Mouse (Mus musculus): ENCODE data around the gene Gm7030. TPM values are rescaled to one million over a fixed set of nuclear protein-coding genes. Genes with fewer than 3 reads are reported as not detected.
"Not testable (repeated sequence)": the region's sequence is repeated elsewhere in the genome, so short reads cannot be mapped to it uniquely, and the experiment has no call there.

Gene Gm7030
- polyA plus RNA-seq, 1 experiment from 2014 or later = not detected

- DNase-seq = peak; percentile 63
- not testable (repeated sequence) for H3K4me1 ChIP-seq (ENCODE audit: insufficient read depth); H3K9me3 ChIP-seq (ENCODE audit: low read length); H3K36me3 ChIP-seq (replicated peaks; ENCODE audit: insufficient read depth, low read length); H3K27ac ChIP-seq (ENCODE audit: low read depth); H3K9ac ChIP-seq (replicated peaks); H3K27me3 ChIP-seq (ENCODE audit: insufficient read depth, low read length); H3K4me2 ChIP-seq (ENCODE audit: low read depth, low read length); H3K4me3 ChIP-seq (ENCODE audit: low read depth, low read length)
- 13% methylated on average over 6 of the region's 6 CpGs for WGBS (ENCODE audit: insufficient replicate concordance)
- TF ChIP-seq CTCF (IDR thresholded peaks at IDR 0.05; ENCODE audit: low read depth) = peak; percentile 70
- ATAC-seq = peak; percentile 78
These were observed 15.1 kb downstream of the Gm7030 start for GRCm38 (mm10) chr17:36113979-36114593.

GRCm38 (mm10) chr17:36111510-36111868, 17.7 kb downstream of the Gm7030 start:
- DNase-seq = peak; percentile 18
- H3K27me3 ChIP-seq (ENCODE audit: insufficient read depth, low read length); H3K9me3 ChIP-seq (ENCODE audit: low read length); H3K36me3 ChIP-seq (replicated peaks; ENCODE audit: insufficient read depth, low read length); H3K27ac ChIP-seq (ENCODE audit: low read depth); H3K4me1 ChIP-seq (ENCODE audit: insufficient read depth): not testable (repeated sequence)
- Histone ChIP-seq H3K4me2 (ENCODE audit: low read depth, low read length) (peak overlapping the region; percentile 79), H3K9ac (replicated peaks) (0 out of 2 replicates have a peak overlapping the region, but pooled peaks have one; percentile 21), H3K4me3 (ENCODE audit: low read depth, low read length) (peak overlapping the region; percentile 46)
- ATAC-seq = peak; percentile 31; the same call in 1 of the 2 replicates
- WGBS (ENCODE audit: insufficient replicate concordance) = under 1% methylated on average over 10 of the region's 10 CpGs

- not testable (repeated sequence) for H3K4me1 ChIP-seq (ENCODE audit: insufficient read depth); H3K27me3 ChIP-seq (ENCODE audit: insufficient read depth, low read length); H3K36me3 ChIP-seq (replicated peaks; ENCODE audit: insufficient read depth, low read length); DNase-seq; H3K9me3 ChIP-seq (ENCODE audit: low read length); H3K27ac ChIP-seq (ENCODE audit: low read depth)
- WGBS (ENCODE audit: insufficient replicate concordance) = 2% methylated on average over 57 of the region's 57 CpGs
- Histone ChIP-seq H3K9ac (replicated peaks) (0 out of 2 replicates have a peak overlapping the region, but pooled peaks have one; percentile 21), H3K4me2 (ENCODE audit: low read depth, low read length) (peak overlapping the region; percentile 79), H3K4me3 (ENCODE audit: low read depth, low read length) (peak overlapping the region; percentile 46)
- peak; percentile 35 for TF ChIP-seq CTCF (IDR thresholded peaks at IDR 0.05; ENCODE audit: low read depth)
- peak; percentile 66 for ATAC-seq
These were observed 18.4 kb downstream of the Gm7030 start for GRCm38 (mm10) chr17:36110641-36111509.

- not testable (repeated sequence) for H3K36me3 ChIP-seq (replicated peaks; ENCODE audit: insufficient read depth, low read length); H3K9ac ChIP-seq (replicated peaks); H3K9me3 ChIP-seq (ENCODE audit: low read length); DNase-seq; ATAC-seq; H3K4me3 ChIP-seq (ENCODE audit: low read depth, low read length); H3K27me3 ChIP-seq (ENCODE audit: insufficient read depth, low read length); H3K4me1 ChIP-seq (ENCODE audit: insufficient read depth); H3K4me2 ChIP-seq (ENCODE audit: low read depth, low read length); H3K27ac ChIP-seq (ENCODE audit: low read depth)
- WGBS (ENCODE audit: insufficient replicate concordance) = 53% methylated on average over 3 of the region's 3 CpGs
These were observed 19.1 kb downstream of the Gm7030 start for GRCm38 (mm10) chr17:36110129-36110528.

GRCm38 (mm10) chr17:36102091-36102490, 27.1 kb downstream of the Gm7030 start:
- not testable (repeated sequence) for H3K9ac ChIP-seq (replicated peaks); ATAC-seq; DNase-seq; H3K36me3 ChIP-seq (replicated peaks; ENCODE audit: insufficient read depth, low read length); H3K27me3 ChIP-seq (ENCODE audit: insufficient read depth, low read length); H3K9me3 ChIP-seq (ENCODE audit: low read length); H3K4me1 ChIP-seq (ENCODE audit: insufficient read depth); H3K27ac ChIP-seq (ENCODE audit: low read depth); H3K4me3 ChIP-seq (ENCODE audit: low read depth, low read length); H3K4me2 ChIP-seq (ENCODE audit: low read depth, low read length)
- WGBS (ENCODE audit: insufficient replicate concordance) = 89% methylated on average over 11 of the region's 12 CpGs

- not testable (repeated sequence) for H3K36me3 ChIP-seq (replicated peaks; ENCODE audit: insufficient read depth, low read length); H3K4me1 ChIP-seq (ENCODE audit: insufficient read depth); H3K9ac ChIP-seq (replicated peaks); H3K27me3 ChIP-seq (ENCODE audit: insufficient read depth, low read length); H3K9me3 ChIP-seq (ENCODE audit: low read length); H3K4me2 ChIP-seq (ENCODE audit: low read depth, low read length); H3K4me3 ChIP-seq (ENCODE audit: low read depth, low read length); DNase-seq; ATAC-seq; H3K27ac ChIP-seq (ENCODE audit: low read depth)
- WGBS (ENCODE audit: insufficient replicate concordance) = 57% methylated on average over 2 of the region's 2 CpGs
These were observed 29.6 kb downstream of the Gm7030 start for GRCm38 (mm10) chr17:36099603-36100002.

- H3K9me3 ChIP-seq (ENCODE audit: low read length) = no peaks in the 10 kb centered on the region
- H3K27ac ChIP-seq (ENCODE audit: low read depth) = no peak overlapping the region
- TF ChIP-seq CTCF (IDR thresholded peaks at IDR 0.05; ENCODE audit: low read depth) = no peak
- no peak for TF ChIP-seq EP300 (IDR thresholded peaks at IDR 0.05; ENCODE audit: low read depth)
- H3K27me3 ChIP-seq (ENCODE audit: insufficient read depth, low read length) = no peaks in the 10 kb centered on the region
- no peaks in the 10 kb centered on the region for H3K4me1 ChIP-seq (ENCODE audit: insufficient read depth)
- H3K36me3 ChIP-seq (replicated peaks; ENCODE audit: insufficient read depth, low read length) = no peaks in the 10 kb centered on the region
- H3K4me2 ChIP-seq (ENCODE audit: low read depth, low read length) = no peak overlapping the region
- H3K4me3 ChIP-seq (ENCODE audit: low read depth, low read length) = no peak overlapping the region
- H3K9ac ChIP-seq (replicated peaks) = no peak overlapping the region
- ATAC-seq (no peak), DNase-seq (no peak)
- 18% methylated on average over 3 of the region's 3 CpGs for WGBS (ENCODE audit: insufficient replicate concordance)
These were observed 35.3 kb downstream of the Gm7030 start for GRCm38 (mm10) chr17:36093936-36094335.

GRCm38 (mm10) chr17:36092520-36092919, 36.7 kb downstream of the Gm7030 start:
- H3K36me3 ChIP-seq (replicated peaks; ENCODE audit: insufficient read depth, low read length); H3K27ac ChIP-seq (ENCODE audit: low read depth); H3K4me3 ChIP-seq (ENCODE audit: low read depth, low read length); H3K4me2 ChIP-seq (ENCODE audit: low read depth, low read length); H3K9me3 ChIP-seq (ENCODE audit: low read length); H3K4me1 ChIP-seq (ENCODE audit: insufficient read depth); DNase-seq; ATAC-seq; H3K27me3 ChIP-seq (ENCODE audit: insufficient read depth, low read length); H3K9ac ChIP-seq (replicated peaks): not testable (repeated sequence)

- ATAC-seq; H3K36me3 ChIP-seq (replicated peaks; ENCODE audit: insufficient read depth, low read length); H3K27ac ChIP-seq (ENCODE audit: low read depth); H3K4me2 ChIP-seq (ENCODE audit: low read depth, low read length); H3K27me3 ChIP-seq (ENCODE audit: insufficient read depth, low read length); DNase-seq; H3K9me3 ChIP-seq (ENCODE audit: low read length); H3K9ac ChIP-seq (replicated peaks); H3K4me3 ChIP-seq (ENCODE audit: low read depth, low read length); H3K4me1 ChIP-seq (ENCODE audit: insufficient read depth): not testable (repeated sequence)
- no CpG with 5 or more reads among the region's 2 CpGs for WGBS (ENCODE audit: insufficient replicate concordance)
These were observed 37.3 kb downstream of the Gm7030 start for GRCm38 (mm10) chr17:36091933-36092332.
